Mouse (Mus musculus) cerebellum, postnatal 14 days (tissue): ENCODE measurements around the gene Ap1g1.

Source experiments
- DNase-seq, 2 experiments: peaks; one replicate each; pipeline ENCODE4 v3.0.0; 2021; ENCODE audit warnings: mixed read lengths in 2 of 2

Gene Ap1g1

DNA sequence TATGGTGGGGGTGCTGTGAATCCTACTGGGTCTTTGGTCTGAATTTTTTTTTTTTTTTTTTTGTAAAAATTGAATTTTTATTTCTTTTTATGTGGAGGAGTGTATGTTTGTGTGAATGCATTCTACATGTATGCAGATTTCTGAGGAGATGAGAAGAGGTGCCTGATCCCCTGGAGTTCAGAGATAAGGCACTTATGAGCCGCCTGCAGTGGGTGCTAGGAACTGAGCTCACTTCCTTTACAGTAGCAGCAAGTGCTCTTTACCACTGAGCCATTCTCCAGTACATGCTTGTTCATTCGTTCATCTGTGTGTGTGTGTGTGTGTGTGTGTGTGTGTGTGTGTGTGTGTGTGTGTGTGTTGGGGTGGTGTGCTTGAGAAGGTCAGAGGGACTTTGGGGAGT lies 12.6 kb downstream of the Ap1g1 start:
- DNase-seq, result no peak

DNA sequence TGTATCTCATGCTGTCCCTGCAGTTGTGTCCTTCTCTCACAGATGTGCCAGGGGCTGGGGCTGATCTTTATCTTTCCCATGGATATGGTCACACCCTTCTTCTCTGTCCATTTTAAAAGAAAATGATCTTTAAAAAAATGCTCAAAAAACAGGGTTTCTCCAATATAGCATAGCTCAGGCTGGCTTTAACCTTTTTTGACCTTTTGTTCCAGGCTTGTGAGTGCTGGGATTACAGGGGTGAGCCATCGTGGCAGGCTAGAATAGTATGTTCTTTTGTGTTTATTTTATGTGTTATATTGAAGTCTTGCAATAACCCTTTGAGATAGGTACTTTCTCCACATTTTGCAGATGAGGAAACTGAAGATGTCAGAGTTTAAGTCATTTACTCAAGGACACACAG lies 16.8 kb downstream of the Ap1g1 start:
- no peak for DNase-seq

DNA sequence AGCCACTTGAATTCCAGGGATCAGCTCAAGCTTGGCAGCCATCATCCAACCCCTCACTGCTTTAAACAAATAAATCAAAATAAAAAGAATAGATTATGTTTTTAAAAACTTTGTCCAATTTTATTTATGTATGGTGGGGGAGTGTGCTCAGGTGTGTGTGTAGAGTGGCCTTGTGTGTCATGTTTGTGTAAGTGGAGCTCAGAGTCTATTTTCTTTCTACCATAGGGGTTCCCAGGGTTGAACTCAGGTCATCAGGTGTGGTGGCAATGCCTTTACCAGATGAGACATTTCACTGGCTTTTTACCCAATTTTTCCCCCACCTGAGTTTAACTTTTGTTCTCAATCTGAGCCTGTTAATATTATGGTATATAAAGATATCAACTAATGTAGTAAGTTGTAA lies 20.4 kb downstream of the Ap1g1 start:
- no peak for DNase-seq

DNA sequence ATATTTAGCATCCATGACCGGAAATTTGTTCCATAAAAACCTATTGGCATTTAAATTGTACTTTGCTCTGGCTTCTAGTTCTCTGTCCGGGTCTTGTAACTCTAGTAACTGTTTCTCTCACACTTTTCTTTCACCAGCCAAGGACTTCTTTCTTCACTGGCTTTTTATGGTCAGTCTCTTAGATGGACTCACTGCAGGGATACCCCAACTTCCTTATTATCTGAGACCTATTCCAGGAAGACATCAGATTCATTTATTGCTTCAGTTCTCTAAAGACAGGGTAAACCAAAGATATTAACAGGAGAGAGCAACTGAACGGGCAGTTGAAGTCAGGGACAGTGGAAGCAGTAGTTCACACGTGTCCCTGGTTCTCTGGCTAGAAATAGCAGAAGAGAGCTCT lies 20.9 kb downstream of the Ap1g1 start:
- no peak for DNase-seq

DNA sequence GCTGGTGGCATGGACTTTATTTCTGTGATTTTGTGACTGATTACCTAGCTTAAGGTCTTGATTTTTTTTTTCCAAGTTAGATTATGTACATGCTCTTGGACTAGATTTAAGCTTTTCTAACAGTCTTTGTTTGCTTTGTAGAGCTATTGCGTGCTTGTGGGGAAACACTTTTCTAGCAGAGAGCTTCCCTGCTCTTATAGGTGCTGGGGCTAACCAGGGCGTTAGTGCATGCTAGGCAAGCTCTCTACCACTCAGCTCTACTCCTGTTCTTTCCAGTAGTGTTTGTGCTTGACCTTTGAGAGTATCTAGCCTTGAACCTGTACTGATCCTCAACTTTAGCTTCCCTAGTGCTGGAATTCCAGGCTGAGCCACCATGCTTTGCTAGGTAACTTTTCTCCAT lies 22.0 kb downstream of the Ap1g1 start:
- DNase-seq, result no peak

DNA sequence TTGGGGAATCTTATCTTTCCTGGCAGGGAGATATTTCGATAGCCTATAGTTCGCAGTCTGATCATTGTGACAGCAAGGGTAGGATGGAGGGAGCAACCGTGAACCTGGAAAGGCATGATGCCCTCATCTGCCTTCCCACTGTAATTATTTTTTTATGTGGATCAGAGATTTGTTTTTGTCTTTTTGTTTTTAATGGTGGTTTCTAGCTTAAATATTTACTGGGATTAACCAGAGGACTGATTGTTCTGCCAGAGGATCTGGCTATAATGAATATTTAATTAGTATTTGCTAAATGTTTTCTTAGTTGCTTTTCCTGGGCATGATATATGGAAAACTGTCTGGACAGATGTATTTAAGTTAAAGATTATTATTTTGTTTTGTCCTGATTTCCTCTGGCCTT lies 24.9 kb downstream of the Ap1g1 start:
- DNase-seq, result no peak

DNA sequence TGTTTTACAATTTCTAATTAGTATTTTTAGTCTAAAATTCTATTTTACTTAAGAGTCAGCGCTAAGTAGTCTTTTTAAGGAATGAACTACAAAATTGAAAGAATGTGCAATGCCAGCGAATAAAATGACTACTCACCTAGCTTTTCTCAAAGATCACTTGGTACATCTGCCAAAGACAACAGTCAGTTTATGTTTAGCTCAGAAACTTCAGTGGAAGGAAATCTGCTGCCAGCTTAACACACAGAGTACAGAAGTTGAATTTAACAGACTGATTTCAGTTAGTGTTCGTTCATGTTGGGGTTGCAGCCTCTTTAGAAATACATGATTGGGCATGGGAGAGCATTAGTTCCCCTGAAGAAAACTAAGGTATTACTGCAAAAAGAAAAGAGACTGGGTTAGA lies 25.4 kb downstream of the Ap1g1 start:
- DNase-seq, result no peak

DNA sequence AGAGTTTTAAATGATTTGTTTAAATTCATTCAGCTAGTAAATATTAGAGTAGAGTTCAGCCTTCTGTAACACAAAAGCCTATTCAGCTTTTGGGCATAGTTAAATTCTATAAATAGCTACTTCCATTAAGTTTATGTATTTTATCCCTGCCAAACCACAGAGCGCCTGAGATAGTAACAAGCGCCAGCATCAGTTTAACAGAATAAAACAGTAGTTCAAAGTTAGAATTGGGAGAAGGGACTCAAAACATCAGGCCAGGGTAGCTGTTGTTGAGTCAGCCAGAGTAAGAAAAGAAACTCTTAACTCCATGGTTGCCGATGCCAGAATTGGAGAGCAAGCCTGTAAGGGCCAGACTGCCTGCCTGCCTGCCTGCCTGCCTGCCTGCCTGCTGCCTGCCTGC lies 28.2 kb downstream of the Ap1g1 start:
- DNase-seq, result no peak

DNA sequence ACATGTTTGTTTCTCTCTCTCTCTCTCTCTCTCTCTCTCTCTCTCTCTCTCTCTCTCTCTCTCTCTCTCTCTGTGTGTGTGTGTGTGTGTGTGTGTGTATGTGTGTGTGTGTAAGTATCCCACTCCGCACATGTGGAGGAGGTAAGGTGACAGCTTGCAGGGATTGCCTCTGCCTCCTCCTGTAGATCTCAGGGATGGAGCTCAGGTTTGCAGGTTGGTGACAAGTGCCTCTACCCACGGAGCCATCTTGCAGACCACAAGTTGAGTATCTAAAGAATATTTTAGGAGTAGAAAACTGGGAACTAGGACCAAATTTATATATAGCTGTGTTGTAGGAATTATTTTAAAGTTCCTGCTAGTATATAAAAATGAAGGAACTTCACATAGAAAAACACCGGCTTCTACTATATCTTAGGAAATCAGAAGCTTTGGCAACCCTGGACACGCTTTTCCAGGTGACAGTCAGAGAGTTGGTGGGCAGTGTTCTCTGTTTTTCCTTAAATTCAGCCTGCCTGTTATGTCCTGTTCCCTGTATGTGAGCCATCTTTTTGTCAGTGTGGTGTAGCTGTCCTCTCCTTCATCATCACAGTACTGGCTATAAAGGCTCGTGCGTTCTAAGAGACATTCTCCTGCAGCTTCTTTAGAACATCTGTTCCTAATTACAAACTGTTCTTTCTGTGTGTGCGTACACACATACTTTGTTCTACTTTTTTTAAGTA lies 29.2 kb downstream of the Ap1g1 start:
- no peak for DNase-seq

DNA sequence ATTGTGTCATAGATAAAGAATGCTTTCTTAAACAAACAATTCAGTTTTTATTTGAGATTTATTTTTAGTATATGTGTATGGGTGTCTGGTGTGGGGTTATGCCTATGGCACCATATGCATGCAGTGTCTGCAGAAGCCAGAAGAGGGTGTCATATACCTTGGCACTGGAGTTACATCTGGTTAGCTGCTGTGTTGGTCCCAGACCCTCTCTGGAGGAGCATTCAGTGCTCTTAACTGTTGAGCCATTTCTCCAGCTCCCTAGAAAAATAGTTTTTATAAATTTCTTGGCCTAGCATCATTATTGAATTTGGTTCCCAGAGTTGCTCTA lies 29.7 kb downstream of the Ap1g1 start:
- no peak for DNase-seq

DNA sequence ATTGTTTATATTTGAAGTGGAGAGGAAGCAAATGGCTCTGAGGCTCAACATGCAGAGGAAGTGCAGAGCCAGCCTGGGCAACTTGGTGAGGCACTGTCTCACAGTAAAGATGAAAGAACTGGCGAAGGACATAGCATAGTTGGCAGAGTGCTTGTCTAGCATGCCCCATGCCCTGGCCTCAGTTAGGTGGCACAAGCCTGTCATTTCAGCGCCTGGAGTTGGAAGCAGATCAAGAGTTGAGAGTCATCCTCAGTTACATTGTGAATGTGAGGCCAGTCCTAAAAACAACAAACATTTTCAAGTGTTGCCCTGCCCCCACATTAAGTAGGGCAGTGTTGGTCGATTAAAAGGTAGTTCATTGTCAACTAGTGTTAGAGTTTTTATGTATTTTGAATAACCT lies 32.1 kb downstream of the Ap1g1 start:
- DNase-seq, result no peak

DNA sequence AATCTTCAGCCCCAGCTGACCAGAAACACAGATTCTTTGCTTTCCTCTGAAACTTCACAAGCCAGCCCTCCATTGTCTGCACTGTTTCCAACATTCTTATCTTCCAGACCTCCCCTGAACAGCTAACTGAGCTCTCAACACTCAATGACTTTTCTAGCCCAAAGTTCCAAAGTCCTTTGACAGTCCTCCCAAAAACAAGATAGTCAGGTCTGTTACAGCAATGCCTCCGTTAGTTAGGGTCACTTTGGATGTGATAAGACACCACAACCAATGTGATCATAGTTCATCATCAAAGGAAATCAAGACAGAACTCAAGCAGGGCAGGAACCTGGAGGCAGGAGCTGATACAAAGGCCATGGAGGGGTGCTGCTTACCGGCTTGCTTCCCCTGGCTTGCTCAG lies 36.9 kb downstream of the Ap1g1 start:
- DNase-seq, result no peak

DNA sequence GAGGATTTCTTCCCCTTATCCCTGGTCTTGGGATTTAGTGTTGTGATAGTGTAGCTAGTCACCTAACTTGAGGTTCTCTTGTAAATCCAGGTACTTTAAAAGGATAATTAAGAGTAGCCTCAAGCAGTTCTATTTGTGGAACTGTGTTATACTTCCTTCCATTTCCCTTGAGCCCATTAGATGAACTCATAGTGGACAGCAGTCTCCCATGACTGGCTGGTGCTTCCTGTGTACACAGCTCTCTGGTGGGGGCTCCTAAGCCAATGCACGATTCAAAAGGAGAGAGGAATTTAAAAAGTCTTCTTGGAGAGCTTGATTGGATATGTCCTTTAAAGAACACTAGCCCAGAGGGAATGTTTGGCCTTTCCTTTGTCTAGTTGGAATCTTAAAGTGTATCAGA lies 39.6 kb downstream of the Ap1g1 start:
- DNase-seq, result no peak

DNA sequence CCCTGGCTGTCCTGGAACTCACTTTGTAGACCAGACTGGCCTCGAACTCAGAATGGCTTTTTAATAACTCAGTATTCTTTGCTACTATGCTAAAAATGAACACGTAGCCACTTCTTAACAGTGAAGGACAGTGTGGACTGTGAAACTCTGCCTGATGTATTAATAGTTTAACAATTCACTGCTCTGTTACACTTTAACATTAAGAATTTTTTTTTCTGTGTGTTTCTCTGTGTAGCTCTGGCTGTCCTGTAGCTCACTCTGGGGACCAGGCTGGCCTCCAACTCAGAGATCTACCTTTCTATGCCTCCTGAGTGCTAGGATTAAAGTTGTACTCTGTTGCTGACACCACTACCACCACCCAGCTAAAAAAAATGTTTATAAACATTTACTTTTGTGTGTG lies 45.2 kb downstream of the Ap1g1 start:
- DNase-seq, result no peak

DNA sequence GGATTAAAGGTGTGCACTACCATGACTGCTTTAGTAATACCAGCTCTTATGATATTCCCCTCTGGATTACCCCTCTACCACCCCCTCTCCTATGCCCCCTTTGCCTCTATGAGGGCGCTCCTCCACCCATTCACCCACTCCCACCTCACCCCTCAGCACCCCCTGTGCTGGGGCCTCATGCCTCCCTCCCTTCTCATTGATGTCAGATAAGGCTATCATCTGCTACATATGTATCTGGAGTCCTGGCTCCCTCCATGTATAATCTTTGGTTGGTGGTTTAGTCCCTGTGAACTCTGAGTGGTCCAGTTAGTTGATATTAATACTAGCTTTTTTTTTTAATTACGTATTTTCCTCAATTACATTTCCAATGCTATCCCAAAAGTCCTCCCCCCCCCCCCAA lies 61.5 kb downstream of the Ap1g1 start:
- DNase-seq, result no peak

DNA sequence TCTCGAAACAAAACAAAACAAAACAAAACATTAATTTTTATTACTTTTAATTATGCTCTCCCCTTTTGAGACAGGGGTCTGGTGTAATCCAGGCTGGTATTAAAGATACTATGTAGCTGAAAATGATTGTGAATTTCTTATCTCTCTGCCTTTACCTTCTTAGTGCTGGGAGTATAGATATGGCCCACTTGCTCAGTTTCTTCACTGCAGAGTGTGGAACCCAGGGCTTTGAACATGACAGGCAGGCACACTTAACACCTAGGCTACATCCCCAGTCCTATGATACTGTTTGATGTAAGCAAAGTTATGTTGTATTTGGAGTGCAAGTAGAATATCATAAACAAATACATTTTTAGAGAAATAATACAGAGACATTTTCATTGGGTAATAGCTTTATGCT lies 64.1 kb downstream of the Ap1g1 start:
- DNase-seq, result no peak

DNA sequence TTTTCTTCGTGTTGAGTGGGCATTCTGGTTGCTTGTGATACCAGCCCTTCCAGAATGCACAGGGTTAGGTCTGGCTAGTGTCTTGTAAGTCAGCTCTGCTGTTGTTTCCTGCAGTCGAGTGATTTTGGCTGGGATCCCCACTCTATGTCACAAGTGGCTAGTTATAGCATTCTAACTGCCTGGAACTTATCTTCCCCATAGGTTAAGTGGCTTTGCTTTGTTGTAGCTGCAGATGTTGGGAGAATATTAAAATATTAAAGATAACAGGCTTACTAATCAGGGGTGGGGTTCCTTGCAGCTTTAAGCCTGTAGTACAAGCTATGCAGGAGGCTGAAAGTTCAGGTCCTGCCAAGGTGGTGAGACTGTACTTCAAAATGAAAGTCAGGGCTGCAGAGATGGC lies 69.5 kb downstream of the Ap1g1 start:
- no peak for DNase-seq

DNA sequence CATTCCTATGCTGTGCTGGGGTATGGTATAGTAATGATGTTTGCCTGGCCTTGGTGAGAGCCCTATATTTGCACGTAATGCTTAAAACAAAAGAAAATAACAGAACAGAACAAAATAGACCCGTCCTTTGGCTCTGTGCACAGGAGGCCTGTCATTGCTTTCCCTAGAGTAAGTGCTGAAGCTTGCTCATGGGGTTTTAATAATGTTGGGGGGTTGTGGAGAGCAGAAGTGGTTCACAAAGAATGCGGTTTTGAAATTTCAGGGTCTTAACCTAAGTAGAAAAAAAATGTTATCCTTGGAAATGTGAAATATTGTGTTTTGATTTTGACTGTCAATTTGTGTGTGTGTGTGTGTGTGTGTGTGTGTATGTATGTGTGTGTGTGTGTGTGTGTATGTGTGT lies 70.6 kb downstream of the Ap1g1 start:
- DNase-seq, result no peak

DNA sequence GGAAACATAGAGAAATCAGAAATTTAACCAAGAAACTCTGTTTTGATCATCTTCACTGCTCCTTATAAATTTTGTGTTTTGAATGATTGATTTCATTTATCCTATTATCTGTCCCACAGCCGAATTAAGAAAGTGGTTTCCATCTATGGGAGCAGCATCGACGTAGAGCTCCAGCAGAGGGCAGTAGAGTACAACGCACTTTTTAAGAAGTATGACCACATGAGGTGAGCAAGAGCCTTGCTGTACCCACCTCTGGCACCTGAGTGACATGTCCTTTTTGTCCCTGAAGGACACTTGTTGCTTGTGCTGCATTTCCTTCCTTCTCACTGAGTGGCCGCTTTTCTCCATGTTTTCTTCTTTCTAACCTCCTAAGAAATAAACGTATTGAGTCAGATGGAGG lies 75.1 kb downstream of the Ap1g1 start:
- peak; percentile 73 to 75 for DNase-seq

DNA sequence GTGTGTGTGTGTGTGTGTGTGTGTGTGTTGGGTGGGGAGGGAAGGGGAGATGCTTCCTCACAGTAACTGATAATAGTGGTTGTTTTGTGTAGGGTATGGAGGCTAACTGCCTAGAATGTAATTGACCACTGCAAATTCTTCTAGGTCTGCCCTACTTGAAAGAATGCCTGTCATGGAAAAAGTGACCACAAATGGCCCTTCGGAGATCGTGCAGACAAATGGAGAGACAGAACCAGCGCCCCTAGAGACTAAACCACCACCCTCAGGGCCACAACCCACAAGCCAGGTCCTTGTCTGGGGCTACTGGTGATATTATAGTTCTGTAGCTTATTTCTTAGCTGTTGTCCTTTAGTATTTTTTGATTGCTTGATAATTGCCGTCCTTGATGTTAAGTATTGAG lies 76.2 kb downstream of the Ap1g1 start:
- no peak for DNase-seq

DNA sequence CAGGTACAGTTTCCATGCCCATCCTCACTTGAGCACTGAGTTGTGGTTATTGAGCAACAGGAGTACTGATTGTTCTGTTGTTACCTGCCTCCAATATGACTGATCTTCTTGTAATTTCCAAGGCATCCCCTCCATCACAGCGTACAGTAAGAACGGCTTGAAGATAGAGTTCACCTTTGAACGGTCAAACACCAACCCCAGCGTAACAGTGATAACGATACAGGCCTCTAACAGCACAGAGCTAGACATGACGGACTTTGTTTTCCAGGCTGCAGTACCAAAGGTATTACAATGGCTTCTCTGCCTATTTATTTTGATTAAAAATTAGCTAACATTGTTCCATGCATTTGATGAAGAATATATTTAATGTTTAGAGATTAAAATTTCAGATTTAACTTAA lies 77.1 kb downstream of the Ap1g1 start:
- no peak for DNase-seq

DNA sequence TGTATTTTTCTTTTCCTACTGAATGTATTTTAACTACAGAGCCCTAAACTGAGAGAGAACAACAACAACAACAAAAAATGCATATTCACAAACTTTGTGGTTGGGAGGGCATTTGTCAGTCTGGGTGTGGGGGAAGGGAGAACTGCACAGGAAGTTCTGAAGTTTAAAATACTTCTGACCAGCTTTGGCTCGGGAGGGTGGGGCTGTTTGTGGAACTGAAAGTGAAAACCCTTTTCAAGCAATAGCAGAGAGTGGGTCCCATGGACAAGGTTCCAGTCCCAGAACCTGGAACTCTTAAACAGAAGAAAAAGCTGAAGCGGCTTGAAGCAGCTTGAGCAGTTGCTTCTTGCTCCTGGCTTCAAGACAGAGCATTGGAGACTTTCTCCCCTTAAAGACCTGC lies 85.0 kb downstream of the Ap1g1 start:
- no peak for DNase-seq

DNA sequence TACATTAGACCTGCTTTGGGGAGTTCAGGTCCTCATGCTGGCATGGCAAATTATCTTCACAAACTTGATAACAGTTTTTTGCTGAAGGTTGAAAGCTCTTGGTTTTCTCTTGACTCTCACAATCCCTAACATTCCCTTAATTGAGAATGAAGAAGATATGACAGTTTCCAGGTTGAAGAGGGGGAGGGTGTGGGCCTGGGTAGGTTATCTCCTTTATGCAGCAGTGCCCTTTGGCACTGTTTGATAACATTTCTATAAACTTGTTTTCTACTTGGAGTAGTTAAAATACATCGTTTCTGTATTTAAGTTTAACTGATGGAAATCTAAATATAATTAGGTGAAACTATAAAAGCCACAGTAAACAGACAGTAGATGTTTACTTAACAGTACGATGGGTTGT lies 86.4 kb downstream of the Ap1g1 start:
- no peak for DNase-seq

DNA sequence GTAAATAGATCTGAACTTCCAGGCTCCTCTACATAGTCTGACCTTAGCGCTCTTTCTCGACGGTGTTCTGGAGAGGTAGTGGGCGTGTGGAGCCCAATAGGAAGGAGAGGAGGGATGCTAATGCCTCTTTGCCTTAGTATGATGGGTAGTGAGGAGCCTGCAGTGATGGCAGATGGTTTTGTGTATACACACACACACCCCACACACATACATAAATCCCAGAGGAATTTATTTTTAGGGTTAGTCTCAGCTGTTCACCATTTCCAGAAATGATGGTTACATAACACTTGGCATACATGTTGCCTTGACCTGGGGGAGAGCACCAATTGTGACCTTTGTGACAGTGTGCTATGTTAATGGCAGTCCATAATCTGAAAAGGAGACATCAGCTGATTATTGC lies 87.2 kb downstream of the Ap1g1 start:
- DNase-seq, result peak in 1 of 2 experiments; percentile 10

DNA sequence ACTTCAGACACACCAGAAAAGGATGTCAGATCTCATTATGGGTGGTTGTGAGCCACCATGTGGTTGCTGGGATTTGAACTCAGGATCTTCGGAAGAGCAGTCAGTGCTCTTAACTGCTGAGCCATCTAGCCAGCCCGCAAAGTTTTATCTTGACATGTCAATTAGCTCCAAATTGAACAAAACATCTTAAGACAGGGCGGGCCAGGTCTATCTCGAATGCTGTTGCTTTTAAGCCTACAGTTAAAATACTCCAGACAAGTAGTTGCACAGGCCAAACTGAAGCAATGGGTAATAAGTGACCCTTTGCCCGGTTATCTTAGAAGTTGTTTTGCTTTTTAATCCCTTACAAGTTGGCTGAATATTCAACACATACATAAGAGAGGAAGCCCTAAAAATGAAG lies 88.3 kb downstream of the Ap1g1 start:
- no peak for DNase-seq
